7 mouse cellular contexts compared by ENCODE assay signal in the genomic region with DNA sequence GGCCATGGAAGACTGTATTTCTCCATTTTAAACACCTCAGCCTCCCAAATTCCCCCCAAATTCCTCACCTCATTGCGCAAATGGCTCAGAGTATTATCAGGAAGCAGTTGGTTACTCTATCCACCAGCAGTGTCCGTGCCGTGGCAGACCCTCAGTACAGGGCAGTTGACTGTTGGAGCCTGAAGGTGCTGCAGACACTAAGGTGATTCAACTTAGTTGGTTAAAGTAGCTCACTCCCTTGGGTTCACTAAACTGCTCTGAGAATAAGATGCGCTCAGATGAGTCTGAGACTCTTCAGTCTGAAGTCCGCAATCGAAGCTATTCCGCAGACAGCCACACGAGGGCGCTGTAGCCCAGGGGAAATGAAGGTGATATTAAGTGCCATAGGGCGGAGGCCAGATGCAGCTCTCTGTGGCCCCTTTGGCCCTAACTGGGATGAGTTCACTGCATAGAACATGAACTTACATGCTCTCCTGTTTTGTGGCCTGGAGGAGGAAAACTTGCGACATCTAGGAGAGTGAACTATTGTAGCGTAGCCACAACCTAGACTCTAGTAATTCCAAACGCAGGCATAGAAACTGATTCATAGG.
DNase-seq lines count a peak whose midpoint lies in the region; TF ChIP-seq lines count a peak whose summit lies in the region.

No protein-coding gene starts in this region.

- 36% methylated on average over 13 of the region's 13 CpGs for WGBS in midbrain, embryonic 10.5 days

- no peaks in the 10 kb centered on the region for H3K9me3 ChIP-seq in ES-E14 (ENCODE audit: control insufficient read depth, insufficient read depth, low read depth, low read length)
- no peaks in the 10 kb centered on the region for H3K9me3 ChIP-seq in midbrain, embryonic 10.5 days (replicated peaks)

- intact Hi-C loops in heart, postnatal 10 days (cut with DNase I), result loop anchor here (10.0 kb wide), 3 partner anchors 62 to 252 kb away; no protein-coding TSS in a partner anchor

- no peak overlapping the region for H3K9ac ChIP-seq in ES-E14 (ENCODE audit: insufficient read depth, low read depth, low read length, poor library complexity, severe bottlenecking)

- DNase-seq in ES-E14 (ENCODE audit: low read depth, low spot score), result peak; percentile 72
- DNase-seq in adrenal gland, postnatal 10 days, result peak; percentile 78
- DNase-seq in embryo, embryonic 11 days, result peak; percentile 76
- DNase-seq in heart, postnatal 10 days, result peak; percentile 45 to 78
- peak; percentile 60 to 67 for DNase-seq in layer of hippocampus, postnatal 14 days (ENCODE audit: low spot score in 2 of 2)
- DNase-seq in midbrain, embryonic 10.5 days (ENCODE audit: low spot score), result peak; percentile 80
- peak; percentile 30 for DNase-seq in skeletal muscle tissue, adult 2 months (ENCODE audit: low read depth, low spot score)

- no peaks in the 10 kb centered on the region for H3K36me3 ChIP-seq in ES-E14 (ENCODE audit: control insufficient read depth, insufficient read depth, low read length, poor library complexity, severe bottlenecking)
- no peaks in the 10 kb centered on the region for H3K36me3 ChIP-seq in midbrain, embryonic 10.5 days

- no peaks in the 10 kb centered on the region for H3K27me3 ChIP-seq in midbrain, embryonic 10.5 days (ENCODE audit: low read depth, poor library complexity, severe bottlenecking)

- in situ Hi-C loops in ES-E14 (cut with MboI; ENCODE audit: low sequenced_read_pairs in 2 of 2, unreplicated experiment in 2 of 2), result no loop called here

- no peak overlapping the region for H3K27ac ChIP-seq in ES-E14 (ENCODE audit: insufficient read depth, low read depth, low read length, poor library complexity, severe bottlenecking)
- H3K27ac ChIP-seq in midbrain, embryonic 10.5 days (replicated peaks), result no peak overlapping the region

- H3K4me1 ChIP-seq in ES-E14 (ENCODE audit: control insufficient read depth in 2 of 2, insufficient read depth in 2 of 2, low read length in 2 of 2, poor library complexity in 1 of 2), result no peaks in the 10 kb centered on the region
- H3K4me1 ChIP-seq in midbrain, embryonic 10.5 days, result no peaks in the 10 kb centered on the region

- no peak overlapping the region for H3K4me3 ChIP-seq in ES-E14 (ENCODE audit: insufficient read depth in 1 of 2, low read depth in 1 of 2, low read length in 2 of 2, poor library complexity in 1 of 2, severe bottlenecking in 1 of 2)
- H3K4me3 ChIP-seq in midbrain, embryonic 10.5 days, result no peak overlapping the region

TF ChIP-seq in ES-E14, 5 proteins besides CTCF, POLR2A, EP300 and RAD21:
- TF ChIP-seq ZC3H11A (IDR thresholded peaks at IDR 0.05; ENCODE audit: borderline replicate concordance, low read depth, low read length) (peak; percentile 90), MAFK (IDR thresholded peaks at IDR 0.05; ENCODE audit: insufficient read depth, low read depth, low read length) (0 out of 2 replicates have a peak, but pooled peaks have one; percentile 8), CHD2 (IDR thresholded peaks at IDR 0.05; ENCODE audit: low read depth, low read length) (no peak)

Comparison
In these comparisons a context has a peak if more than half of its experiments do, and no peak if none do; other contexts are left out.
1. DNase-seq: peak in every context shown above with its lines; median percentile 80 in midbrain, embryonic 10.5 days; 78 in adrenal gland, postnatal 10 days; 76 in embryo, embryonic 11 days; 72 in ES-E14; 64 in layer of hippocampus, postnatal 14 days; 62 in heart, postnatal 10 days; 30 in skeletal muscle tissue, adult 2 months.